Comparison of ENCODE assay signal across 9 mouse cellular contexts in genomic region chr9:75289545-75289944, GRCm38 (mm10). TPM values are rescaled to one million over a fixed set of nuclear protein-coding genes. Genes with fewer than 3 reads are reported as not detected.
DNase-seq lines count a peak whose midpoint lies in the region; TF ChIP-seq lines count a peak whose summit lies in the region.
"Had no signal": no experiment of that assay in that cellular context is flagged by ENCODE, and none has a peak within 500 bp of the region (broad histone marks: within the 10 kb centered on the region; RNA-seq: fewer than 3 reads in every experiment).

No protein-coding gene starts in this region.

- peak; percentile 30 for DNase-seq in adrenal gland, adult 2 months
- DNase-seq in adrenal gland, postnatal 4 days (ENCODE audit: low spot score in 2 of 2) = no peak
- peak; percentile 17 for DNase-seq in kidney, adult 2 months
- no peak for DNase-seq in kidney, adult 11 months
- peak; percentile 48 for DNase-seq in lung, postnatal 14 days
- no peak for DNase-seq in layer of hippocampus, adult 18-20 months (ENCODE audit: low spot score in 2 of 2)
- DNase-seq in spleen, postnatal 14 days (ENCODE audit: low spot score in 2 of 2) = no peak

- peak; percentile 48 for TF ChIP-seq CTCF in kidney, adult 2 months (conservative IDR thresholded peaks at IDR 0.05; ENCODE audit: insufficient read depth, insufficient read length, low read depth, low read length)
- TF ChIP-seq CTCF in bone marrow, adult 2 months (IDR thresholded peaks at IDR 0.05; ENCODE audit: control insufficient read depth, insufficient read depth, low read length) = peak; percentile 36; the same call in 1 of the 2 replicates

- no peak overlapping the region for H3K27ac ChIP-seq in kidney, adult 2 months (ENCODE audit: insufficient read depth, low read depth, low read length)
- no peak overlapping the region for H3K27ac ChIP-seq in bone marrow, adult 2 months (ENCODE audit: control insufficient read depth, insufficient read depth, low read depth, low read length, poor library complexity)

- no peak for TF ChIP-seq POLR2A in kidney, adult 2 months (IDR thresholded peaks at IDR 0.05; ENCODE audit: low read depth, low read length)
- TF ChIP-seq POLR2A in bone marrow, adult 2 months (IDR thresholded peaks at IDR 0.05; ENCODE audit: borderline replicate concordance, control insufficient read depth, low read depth, low read length) = no peak

- H3K4me3 ChIP-seq in kidney, adult 2 months (ENCODE audit: insufficient read depth, low read depth, low read length) = no peak overlapping the region
- no peak overlapping the region for H3K4me3 ChIP-seq in bone marrow, adult 2 months (replicated peaks; ENCODE audit: control insufficient read depth, low read depth, low read length)
- H3K4me3 ChIP-seq: erythroblast, embryonic 14.5 days had no signal

- no peaks in the 10 kb centered on the region for H3K36me3 ChIP-seq in kidney, adult 2 months (ENCODE audit: control insufficient read depth, insufficient read depth, low read length)

- H3K4me1 ChIP-seq in kidney, adult 2 months (ENCODE audit: control insufficient read depth, insufficient read depth, low read length) = no peaks in the 10 kb centered on the region
- H3K4me1 ChIP-seq in bone marrow, adult 2 months (ENCODE audit: control insufficient read depth, insufficient read depth, low read length) = no peaks in the 10 kb centered on the region

- no peaks in the 10 kb centered on the region for H3K27me3 ChIP-seq in kidney, adult 2 months (replicated peaks; ENCODE audit: control insufficient read depth, insufficient read depth, low read length)

- 50% methylated on average over 4 of the region's 4 CpGs for WGBS in kidney, adult 2 months
- WGBS in bone marrow, adult 2 months = 40% methylated on average over 4 of the region's 4 CpGs

RNA-seq across cellular contexts. Expression of gene Gnb5, which starts 16.5 kb away (rescaled TPM):
- 10 to 100 TPM; 35.4 to 62.6 TPM for total RNA-seq in adrenal gland, adult 2 months (2021)
- polyA plus RNA-seq in adrenal gland, adult 2 months (2012; rRNA removed) = 31.1 and 35.5 TPM in 2 replicates
- 10 to 100 TPM; 33.8 to 37.2 TPM for total RNA-seq in adrenal gland, postnatal 4 days (2021)
- 18.0 and 18.1 TPM in 2 replicates for polyA plus RNA-seq in kidney, adult 2 months (2012; rRNA removed)
- polyA plus RNA-seq in bone marrow, adult 2 months (2011; ENCODE audit: insufficient read depth, insufficient read length, low replicate concordance, missing spikeins) = 5.2 TPM in 1 of 2 replicates, not detected in the other
- 100 to 1,000 TPM; 130 to 135 TPM for total RNA-seq in layer of hippocampus, adult 18-20 months (2021)
- polyA plus RNA-seq: erythroblast, embryonic 14.5 days had no signal

RNA-seq across cellular contexts. Expression of gene Myo5c, which starts 57.7 kb away (rescaled TPM):
- total RNA-seq in adrenal gland, adult 2 months (2021) = 1 to 10 TPM; 2.5 to 3.7 TPM
- 0.38 and 1.4 TPM in 2 replicates for polyA plus RNA-seq in adrenal gland, adult 2 months (2012; rRNA removed)
- total RNA-seq in adrenal gland, postnatal 4 days (2021) = 1 to 10 TPM; 1.8 to 5.0 TPM
- polyA plus RNA-seq in kidney, adult 2 months (2012; rRNA removed) = 7.1 and 7.5 TPM in 2 replicates
- 1.2 TPM in 1 of 2 replicates, not detected in the other for polyA plus RNA-seq in bone marrow, adult 2 months (2011; ENCODE audit: insufficient read depth, insufficient read length, low replicate concordance, missing spikeins)
- total RNA-seq in layer of hippocampus, adult 18-20 months (2021) = under 1 TPM; 0.43 to 0.87 TPM
- polyA plus RNA-seq: erythroblast, embryonic 14.5 days had no signal

RNA-seq across cellular contexts. Expression of gene Bcl2l10, which starts 58.0 kb away (rescaled TPM):
- total RNA-seq in adrenal gland, adult 2 months (2021) = under 1 TPM; 0.23 to 0.24 TPM
- 0.13 and 0.20 TPM in 2 replicates for polyA plus RNA-seq in adrenal gland, adult 2 months (2012; rRNA removed)
- under 1 TPM in 1 of 2 experiments, not detected in 1; 0.25 TPM for total RNA-seq in adrenal gland, postnatal 4 days (2021)
- polyA plus RNA-seq in kidney, adult 2 months (2012; rRNA removed) = 0.06 TPM in 1 of 2 replicates, not detected in the other
- not detected in 2 replicates for polyA plus RNA-seq in bone marrow, adult 2 months (2011; ENCODE audit: insufficient read depth, insufficient read length, low replicate concordance, missing spikeins)
- total RNA-seq in layer of hippocampus, adult 18-20 months (2021) = not detected
- polyA plus RNA-seq: erythroblast, embryonic 14.5 days had no signal

Comparison
In these comparisons a context has a peak if more than half of its experiments do, and no peak if none do; other contexts are left out.
1. DNase-seq: peak in adrenal gland, adult 2 months (single experiment), kidney, adult 2 months (single experiment) and lung, postnatal 14 days (single experiment); none in adrenal gland, postnatal 4 days (0 of 2), kidney, adult 11 months (single experiment), layer of hippocampus, adult 18-20 months (0 of 2) and spleen, postnatal 14 days (0 of 2).